Mouse (Mus musculus): ENCODE measurements at regions not wholly inside any gene's neighbourhood (a gene's known extent, or its start where the extent isn't known, plus 50 kb on each side); places are given as distances from the start of the nearest gene placed in this dataset.

GRCm38 (mm10) chr13:44674926-44675650 is 54.2 kb upstream of the Jarid2 start:
- TF ChIP-seq CTCF (IDR thresholded peaks at IDR 0.05; ENCODE audit: low read depth) = no peak
- TF ChIP-seq EP300 (IDR thresholded peaks at IDR 0.05; ENCODE audit: low read depth) = no peak

Data from heart, postnatal 0 days (tissue).